Mouse (Mus musculus) limb, embryonic 10.5 days (tissue): ENCODE data around the gene Ube2u. TPM values are rescaled to one million over a fixed set of nuclear protein-coding genes. Genes with fewer than 3 reads are reported as not detected.

Experiments used
- DNase-seq: peaks from one replicate; pipeline ENCODE4 v3.0.0-alpha.2; 2017; ENCODE audit warnings: low spot score
- H3K27ac ChIP-seq: fragments of 300-500 bp; sonication (generic); 2 replicates; pipeline ENCODE4 v1.5.1; 2016; ENCODE audit warnings: mild to moderate bottlenecking
- H3K27me3 ChIP-seq: fragments of 300-500 bp; sonication (generic); 2 replicates; pipeline ENCODE4 v1.6.1; 2016; ENCODE audit warnings: low read depth, mild to moderate bottlenecking; ENCODE audit not compliant: poor library complexity, severe bottlenecking
- H3K36me3 ChIP-seq: fragments of 300-500 bp; sonication (generic); 2 replicates; pipeline ENCODE4 v1.6.1; 2016; ENCODE audit warnings: mild to moderate bottlenecking, moderate library complexity
- H3K4me1 ChIP-seq: fragments of 300-500 bp; sonication (generic); 2 replicates; pipeline ENCODE4 v1.6.1; 2016
- H3K4me3 ChIP-seq: fragments of 300-500 bp; sonication (generic); 2 replicates; pipeline ENCODE4 v1.5.1; 2016; ENCODE audit warnings: mild to moderate bottlenecking, moderate library complexity
- H3K9me3 ChIP-seq: fragments of 300-500 bp; sonication (generic); replicated peaks from 2 replicates; pipeline ENCODE4 v1.6.1; 2016; ENCODE audit warnings: mild to moderate bottlenecking
- WGBS: fragments of 180-500 bp; shearing (Covaris S2); methylation state at CpG from one replicate; pipeline ENCODE4 v1.1.7; 2016; 5-methylcytosine and 5-hydroxymethylcytosine counted together
- polyA plus RNA-seq: library from polyadenylated mRNA; unstranded; fragments of >200 nt; fragmentation: Nextera tagmentation; extraction: Ambion mirVana; gene quantifications from 2 replicates; pipeline ENCODE4 v1.2.1, GENCODE M21; 2016

Ube2u gene
- polyA plus RNA-seq, 1 experiment from 2014 or later, result 0.86 TPM

DNA sequence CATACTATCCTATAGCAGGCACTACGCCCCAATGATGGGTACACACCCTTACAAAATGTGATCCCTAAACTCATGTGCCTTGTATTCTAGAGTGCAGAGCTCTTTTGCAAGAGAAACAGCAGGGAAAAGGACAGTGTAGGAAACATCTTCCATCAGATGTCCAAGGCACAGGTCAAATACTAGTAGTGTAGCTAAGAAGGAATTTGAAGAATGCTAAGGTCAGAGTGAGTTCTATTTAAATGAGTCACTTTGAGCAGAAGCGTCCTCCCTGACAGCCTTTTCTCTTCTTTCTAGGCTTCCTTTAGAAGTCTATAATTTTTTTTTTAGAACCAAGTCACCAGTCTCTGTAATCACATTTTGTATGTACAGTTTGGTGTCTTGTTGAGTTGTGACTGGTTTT, 39.0 kb downstream of the Ube2u start:
- Histone ChIP-seq H3K9me3 (no peaks in the 10 kb centered on the region), H3K27me3 (no peaks in the 10 kb centered on the region), H3K36me3 (no peaks in the 10 kb centered on the region), H3K27ac (no peak overlapping the region), H3K4me3 (no peak overlapping the region), H3K4me1 (peaks cover 24% of the 10 kb centered on the region)
- 79% methylated on average over 2 of the region's 2 CpGs for WGBS
- DNase-seq, result no peak

DNA sequence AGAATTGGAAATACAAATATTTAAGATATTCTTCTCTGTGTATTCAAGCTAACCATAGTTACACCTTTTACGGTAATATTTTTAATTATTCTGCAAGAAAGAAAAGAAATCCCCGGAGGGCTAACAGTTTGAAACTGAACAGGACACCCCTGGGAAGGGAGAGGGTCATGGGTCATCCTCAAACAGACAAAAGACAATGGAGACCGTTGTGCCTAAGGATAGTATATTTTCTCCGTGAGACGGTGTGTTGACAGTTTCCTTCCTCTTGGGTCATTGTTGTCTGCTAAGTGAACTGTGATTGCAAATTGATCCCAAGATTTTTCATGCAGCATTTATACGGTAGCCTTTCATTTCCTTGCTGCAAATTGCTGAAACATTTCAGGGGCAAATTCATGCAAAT, 43.9 kb downstream of the Ube2u start:
- no peaks in the 10 kb centered on the region for H3K9me3 ChIP-seq
- no peak overlapping the region for H3K4me3 ChIP-seq
- no peak overlapping the region for H3K27ac ChIP-seq
- no peak for DNase-seq
- no peaks in the 10 kb centered on the region for H3K36me3 ChIP-seq
- peaks cover 65% of the 10 kb centered on the region for H3K4me1 ChIP-seq
- 27% methylated on average over 6 of the region's 6 CpGs for WGBS
- H3K27me3 ChIP-seq, result no peaks in the 10 kb centered on the region

DNA sequence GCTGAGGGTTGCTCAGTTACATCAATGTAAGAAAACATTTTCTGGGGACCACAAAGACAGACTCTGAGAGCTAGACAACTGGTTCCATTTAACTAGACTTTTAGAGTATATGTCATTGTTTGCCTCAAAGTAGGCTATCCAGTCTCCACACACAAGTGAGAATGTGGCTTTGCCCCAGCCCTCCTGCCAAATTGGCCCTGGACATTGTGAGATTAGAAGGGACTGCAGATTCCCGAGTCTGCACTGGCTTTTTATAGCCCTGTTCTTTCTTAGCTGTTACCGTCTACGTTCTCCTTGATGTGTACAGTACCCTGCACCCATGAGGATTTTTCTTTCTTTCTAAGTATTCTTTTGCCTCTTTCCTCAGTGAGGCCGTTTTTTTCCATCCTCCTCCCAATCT, 46.1 kb downstream of the Ube2u start:
- Histone ChIP-seq H3K9me3 (no peaks in the 10 kb centered on the region), H3K27me3 (no peaks in the 10 kb centered on the region), H3K4me3 (no peak overlapping the region), H3K27ac (no peak overlapping the region), H3K4me1 (peaks cover 82% of the 10 kb centered on the region), H3K36me3 (no peaks in the 10 kb centered on the region)
- no peak for DNase-seq
- WGBS, result 45% methylated on average over 4 of the region's 4 CpGs

DNA sequence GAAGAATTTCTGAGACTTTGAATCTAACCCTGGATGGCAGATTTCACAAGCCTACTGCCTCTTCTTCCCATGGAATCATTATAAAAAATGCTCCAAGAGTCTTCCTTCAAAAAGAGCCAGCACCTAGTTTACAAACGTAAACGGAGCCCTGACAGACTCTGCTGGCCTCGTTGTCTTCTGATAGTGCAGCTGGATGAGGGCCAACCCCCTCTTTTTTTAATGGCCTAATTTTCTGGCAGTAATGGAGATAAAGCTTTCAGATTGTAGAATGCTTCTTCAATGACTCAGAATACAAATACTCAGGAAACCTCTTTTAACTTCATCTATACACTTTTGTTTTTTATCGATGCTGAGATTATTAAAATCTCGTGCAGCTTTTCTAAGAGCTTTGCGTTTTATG, 47.6 kb downstream of the Ube2u start:
- no peak for DNase-seq
- H3K27ac ChIP-seq, result no peak overlapping the region
- H3K36me3 ChIP-seq, result no peaks in the 10 kb centered on the region
- no peak overlapping the region for H3K4me3 ChIP-seq
- WGBS, result 52% methylated on average over 6 of the region's 6 CpGs
- no peaks in the 10 kb centered on the region for H3K27me3 ChIP-seq
- peaks cover 75% of the 10 kb centered on the region for H3K4me1 ChIP-seq
- no peaks in the 10 kb centered on the region for H3K9me3 ChIP-seq

DNA sequence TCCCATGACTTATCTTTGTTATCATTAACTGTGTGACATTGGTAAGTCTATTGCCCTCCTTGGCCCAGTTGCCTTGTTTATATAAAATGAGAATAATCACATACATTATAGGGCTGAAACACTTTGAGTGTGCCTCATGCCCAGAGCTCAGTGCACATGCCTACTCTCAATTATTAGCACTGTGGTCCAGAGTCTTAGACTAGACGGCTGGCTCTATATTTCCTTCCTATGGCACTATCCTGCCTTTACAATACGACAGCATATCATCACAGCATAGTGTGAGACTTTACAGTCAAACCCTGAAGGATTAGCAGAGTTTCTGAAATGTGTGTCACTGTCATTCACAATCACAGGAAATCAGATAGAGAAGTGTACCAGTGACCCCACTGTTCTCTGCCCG, 48.4 kb downstream of the Ube2u start:
- Histone ChIP-seq H3K27me3 (no peaks in the 10 kb centered on the region), H3K9me3 (no peaks in the 10 kb centered on the region), H3K36me3 (no peaks in the 10 kb centered on the region), H3K4me3 (peak overlapping the region; percentile 36), H3K27ac (peak overlapping the region; percentile 81; the same call in 1 of the 2 replicates), H3K4me1 (peaks cover 67% of the 10 kb centered on the region)
- no peak for DNase-seq
- WGBS, result 17% methylated on average over 3 of the region's 3 CpGs

DNA sequence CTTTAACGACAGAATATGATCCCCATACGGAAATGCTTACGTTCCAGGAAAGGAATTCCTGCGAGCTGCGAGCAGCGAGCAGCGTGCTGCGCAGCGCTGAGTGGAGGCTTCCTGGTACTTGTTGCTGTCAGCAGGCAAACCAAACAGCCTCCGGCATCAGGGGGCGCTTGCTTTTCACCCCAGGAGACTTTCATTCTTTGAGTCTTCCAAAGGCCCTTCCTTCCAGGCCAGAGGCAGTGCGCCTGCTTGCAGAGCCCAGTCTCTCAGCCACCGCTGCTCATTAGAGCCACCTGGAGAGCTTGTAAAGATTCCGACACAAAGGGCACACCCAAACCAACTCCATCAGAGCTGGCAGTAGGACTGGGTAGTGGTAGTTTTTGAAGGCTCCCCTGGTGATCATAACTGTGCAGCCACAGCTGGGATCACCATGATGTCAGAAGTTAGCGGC, 48.9 kb downstream of the Ube2u start:
- H3K4me1 ChIP-seq, result peaks cover 62% of the 10 kb centered on the region
- H3K9me3 ChIP-seq, result no peaks in the 10 kb centered on the region
- peak; percentile 77 for DNase-seq
- H3K36me3 ChIP-seq, result no peaks in the 10 kb centered on the region
- H3K27ac ChIP-seq, result peak overlapping the region; percentile 81
- peak overlapping the region; percentile 36 for H3K4me3 ChIP-seq
- H3K27me3 ChIP-seq, result no peaks in the 10 kb centered on the region
- 6% methylated on average over 15 of the region's 15 CpGs for WGBS

DNA sequence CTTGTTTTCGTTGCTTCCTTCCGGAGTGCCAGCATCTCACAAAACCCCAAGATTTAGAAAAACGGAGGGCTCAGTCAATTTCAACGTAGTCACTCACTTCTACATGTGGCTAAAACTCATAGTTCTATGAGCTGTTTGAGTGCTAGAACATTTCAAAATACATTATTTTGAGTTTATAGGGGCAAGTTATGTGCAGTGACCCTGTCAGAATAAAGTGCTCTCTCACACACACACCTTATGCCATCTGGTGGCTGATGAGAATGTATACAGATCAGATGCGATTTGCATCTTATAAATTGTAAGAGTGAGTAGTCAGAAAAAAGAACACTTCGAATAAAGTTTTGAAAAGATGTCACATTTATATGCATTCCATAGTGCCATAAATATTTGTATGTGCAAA, 55.0 kb downstream of the Ube2u start:
- Histone ChIP-seq H3K4me3 (no peak overlapping the region), H3K36me3 (no peaks in the 10 kb centered on the region), H3K27me3 (no peaks in the 10 kb centered on the region), H3K4me1 (peaks cover 9% of the 10 kb centered on the region), H3K27ac (no peak overlapping the region), H3K9me3 (no peaks in the 10 kb centered on the region)
- no peak for DNase-seq
- WGBS, result 72% methylated on average over 6 of the region's 6 CpGs

DNA sequence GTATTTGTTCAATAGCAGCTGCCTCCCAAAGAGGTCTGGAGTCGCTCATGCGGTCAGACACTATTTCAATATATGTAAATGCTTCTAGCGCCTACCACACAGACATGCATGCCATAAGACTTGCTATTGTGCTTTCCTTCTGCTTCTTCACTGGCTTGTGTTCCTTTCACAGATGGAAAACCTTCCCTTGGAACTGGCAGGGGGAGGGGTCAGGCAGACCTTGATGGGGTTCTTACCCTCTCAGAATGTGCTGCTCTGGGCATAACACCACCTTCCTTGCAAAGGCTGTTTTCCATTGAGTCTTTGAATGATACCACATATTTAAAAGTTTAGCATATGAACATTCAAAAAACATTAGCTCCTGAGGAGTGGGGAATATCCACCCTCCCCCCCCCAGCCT, 56.3 kb downstream of the Ube2u start:
- no peak for DNase-seq

DNA sequence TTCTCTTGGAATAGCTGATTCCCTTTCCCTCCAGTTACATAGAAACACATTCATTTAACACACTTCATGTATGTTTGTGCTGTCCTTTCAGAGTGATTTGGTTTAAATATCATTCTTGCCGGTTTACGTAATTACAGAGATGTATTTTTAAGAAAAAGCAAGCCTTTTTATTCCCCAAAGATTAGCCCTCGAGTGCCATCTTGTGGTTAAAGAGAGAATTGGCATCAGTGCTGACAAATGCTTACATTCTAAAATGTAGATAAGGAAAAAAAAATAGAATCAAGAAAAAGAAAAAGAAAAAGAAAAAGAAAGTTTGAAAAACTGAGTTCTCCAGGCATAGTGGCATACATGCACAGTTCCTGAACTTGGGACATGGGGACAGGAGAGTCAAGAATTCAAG, 59.2 kb downstream of the Ube2u start:
- no peak for DNase-seq
- Histone ChIP-seq H3K4me3 (no peak overlapping the region), H3K27ac (no peak overlapping the region), H3K9me3 (no peaks in the 10 kb centered on the region), H3K36me3 (no peaks in the 10 kb centered on the region), H3K4me1 (peaks cover 2% of the 10 kb centered on the region; the same call in 1 of the 2 replicates), H3K27me3 (no peaks in the 10 kb centered on the region)
- WGBS, result 11% methylated on average over 3 of the region's 3 CpGs

More for the DNA sequence above, 56.3 kb downstream of the Ube2u start:
- H3K27me3 ChIP-seq, result no peaks in the 10 kb centered on the region
- WGBS, result 91% methylated on average over 3 of the region's 3 CpGs
- H3K27ac ChIP-seq, result no peak overlapping the region; the same call in 1 of the 2 replicates
- H3K4me3 ChIP-seq, result no peak overlapping the region
- no peaks in the 10 kb centered on the region for H3K9me3 ChIP-seq
- no peaks in the 10 kb centered on the region for H3K36me3 ChIP-seq
- peaks cover 3% of the 10 kb centered on the region; the same call in 1 of the 2 replicates for H3K4me1 ChIP-seq

DNA sequence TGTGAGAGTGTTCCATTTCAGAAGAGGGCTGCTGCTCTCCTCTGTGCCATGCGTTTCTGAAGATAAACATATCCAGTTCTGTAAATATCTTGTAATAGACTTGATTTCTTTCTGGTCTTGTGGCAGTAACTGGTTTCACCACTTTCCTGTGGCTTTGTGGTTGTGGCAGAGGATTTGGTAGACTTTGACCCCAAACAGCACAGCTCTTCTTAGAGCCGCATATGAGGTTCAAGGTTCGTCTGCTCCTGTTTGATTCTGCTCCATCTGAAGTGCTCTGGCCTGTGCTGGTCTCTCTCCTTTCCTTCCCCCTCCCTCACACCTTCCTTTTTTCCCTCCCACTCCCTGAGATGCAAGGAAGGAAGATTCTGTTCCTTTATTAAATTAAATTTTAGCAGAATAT, 60.8 kb downstream of the Ube2u start:
- Histone ChIP-seq H3K36me3 (no peaks in the 10 kb centered on the region), H3K27me3 (no peaks in the 10 kb centered on the region), H3K27ac (no peak overlapping the region), H3K4me3 (no peak overlapping the region), H3K4me1 (no peaks in the 10 kb centered on the region; the same call in 1 of the 2 replicates), H3K9me3 (no peaks in the 10 kb centered on the region)
- WGBS, result 82% methylated on average over 3 of the region's 3 CpGs
- no peak for DNase-seq

DNA sequence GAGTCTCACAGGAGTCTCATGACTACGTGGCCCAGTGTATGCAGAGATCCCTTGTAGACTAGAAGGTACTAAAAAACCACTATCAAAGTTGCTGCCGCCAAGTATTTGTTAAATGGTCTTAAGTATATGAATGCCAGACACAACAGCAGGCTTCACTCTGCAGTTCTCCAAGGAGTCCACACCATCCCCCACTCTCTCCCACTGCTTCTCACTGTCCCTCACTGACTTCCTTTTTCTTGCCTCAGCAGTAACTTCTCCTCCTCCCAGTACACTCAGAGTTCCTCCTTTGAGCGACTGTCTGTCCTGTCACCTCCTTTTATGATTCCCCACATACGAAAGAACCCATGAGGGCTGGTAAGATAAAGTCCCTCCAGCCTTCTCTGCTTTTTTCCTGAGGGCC, 69.3 kb downstream of the Ube2u start:
- no peak for DNase-seq
- H3K4me3 ChIP-seq, result no peak overlapping the region
- no peaks in the 10 kb centered on the region for H3K27me3 ChIP-seq
- 69% methylated on average over 4 of the region's 4 CpGs for WGBS
- H3K27ac ChIP-seq, result no peak overlapping the region
- no peaks in the 10 kb centered on the region for H3K36me3 ChIP-seq
- H3K4me1 ChIP-seq, result 0 out of 2 replicates have a peak, but pooled peaks cover 3% of the 10 kb centered on the region
- H3K9me3 ChIP-seq, result no peaks in the 10 kb centered on the region

DNA sequence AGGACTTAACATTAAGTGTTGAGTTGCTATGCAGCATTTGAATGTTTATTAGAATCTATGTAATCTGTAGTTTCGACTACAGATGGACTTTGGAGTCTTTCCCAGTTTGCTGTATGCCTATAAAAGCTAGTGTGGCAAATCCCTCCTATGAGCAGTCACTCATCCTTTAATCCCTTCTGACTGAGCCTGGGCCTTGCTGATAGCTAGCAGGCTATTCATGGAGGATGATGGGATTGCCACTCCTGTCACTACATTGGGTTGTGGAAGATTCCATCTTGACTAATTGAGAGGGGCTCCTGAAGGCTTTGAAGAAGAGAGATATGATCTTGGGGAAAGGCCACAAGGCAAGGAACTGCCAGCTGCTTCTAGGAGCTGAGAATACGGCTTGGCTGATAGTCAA, 74.6 kb downstream of the Ube2u start:
- WGBS, result 88% methylated on average over 2 of the region's 2 CpGs
- peak; percentile 12 for DNase-seq
- no peaks in the 10 kb centered on the region for H3K36me3 ChIP-seq
- H3K27me3 ChIP-seq, result no peaks in the 10 kb centered on the region
- no peak overlapping the region for H3K27ac ChIP-seq
- H3K4me1 ChIP-seq, result no peaks in the 10 kb centered on the region
- H3K9me3 ChIP-seq, result no peaks in the 10 kb centered on the region
- H3K4me3 ChIP-seq, result no peak overlapping the region

DNA sequence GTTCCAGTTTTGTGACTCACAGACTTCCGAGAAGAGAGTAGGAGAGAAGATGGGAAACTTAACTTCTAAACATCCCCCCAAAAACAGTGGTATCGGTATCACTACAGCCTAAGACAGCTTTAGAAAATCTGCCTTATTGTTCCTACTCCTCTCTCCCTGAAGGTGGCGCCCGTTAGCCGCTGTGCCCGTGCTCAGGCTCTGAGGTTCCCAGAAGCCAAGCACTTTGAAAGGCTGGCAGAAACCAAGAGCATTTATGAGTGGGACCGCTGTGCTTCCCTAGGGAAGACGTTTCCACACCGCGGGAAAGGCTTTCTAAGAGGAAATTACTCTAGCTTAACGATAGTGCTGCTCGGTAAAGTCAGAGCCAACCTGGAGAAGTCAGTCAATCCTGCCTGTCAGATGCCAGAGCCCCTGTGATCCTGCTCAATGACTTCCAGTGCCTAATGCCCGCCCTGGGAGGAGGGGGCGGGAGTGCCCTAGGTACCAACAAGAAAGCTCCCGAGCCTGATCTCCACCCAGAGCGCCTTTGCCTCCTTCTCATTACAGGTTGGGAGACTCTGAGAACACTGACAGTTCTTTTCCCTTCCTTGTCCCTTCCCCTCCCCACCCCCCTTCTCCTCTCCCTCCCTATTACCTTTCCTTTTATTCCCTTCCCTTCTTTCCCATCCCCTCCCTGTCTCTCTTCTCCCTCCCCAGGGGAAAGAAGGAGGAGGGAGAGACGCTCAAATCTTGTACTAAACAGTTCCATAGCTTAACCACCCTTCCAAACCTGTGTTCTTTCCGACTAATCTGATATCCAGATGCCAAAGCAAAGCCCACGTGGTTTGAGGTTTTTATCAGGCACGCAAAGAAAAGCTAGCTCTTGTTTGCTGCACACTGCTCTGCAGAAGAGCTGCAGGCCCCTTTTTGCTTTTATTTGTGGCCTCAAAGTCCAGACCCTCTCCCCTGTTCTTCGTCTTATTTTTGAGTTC, 109.9 kb downstream of the Ube2u start:
- DNase-seq, result peak; percentile 87
- Histone ChIP-seq H3K9me3 (no peaks in the 10 kb centered on the region), H3K27me3 (peaks cover 31% of the 10 kb centered on the region), H3K4me3 (peak overlapping the region; percentile 44), H3K27ac (no peak overlapping the region; the same call in 1 of the 2 replicates), H3K36me3 (no peaks in the 10 kb centered on the region), H3K4me1 (peaks cover 12% of the 10 kb centered on the region)
- WGBS, result 8% methylated on average over 21 of the region's 21 CpGs
